Mouse (Mus musculus) cerebellum, adult 2 months (tissue): ENCODE data around the gene Slco2b1.

ENCODE experiments used
- CTCF ChIP-seq: fragments of 200-500 bp; IDR thresholded peaks from 2 replicates; pipeline ENCODE4 v1.5.1; 2011; ENCODE audit warnings: low read depth, mild to moderate bottlenecking, control low read depth, low read length, moderate library complexity, borderline replicate concordance; ENCODE audit not compliant: insufficient read depth
- POLR2A ChIP-seq: fragments of 200-500 bp; IDR thresholded peaks from 2 replicates; pipeline ENCODE4 v1.6.1; 2011; ENCODE audit warnings: low read length, control low read depth, borderline replicate concordance; ENCODE audit not compliant: insufficient read depth

- no peak for TF ChIP-seq POLR2A
- TF ChIP-seq CTCF, result no peak
Measured at GRCm38 (mm10) chr7:99709992-99710391, 1.1 kb downstream of the Slco2b1 start.
